Mouse (Mus musculus) midbrain, embryonic 12.5 days (tissue): Measurements from ENCODE around the gene Ankrd13c. TPM values are rescaled to one million over a fixed set of nuclear protein-coding genes. Genes with fewer than 3 reads are reported as not detected.

Experiments used
- ATAC-seq: fragments of 200-750 bp; cut with Nextera tagmentation; 2 replicates; pipeline ENCODE4 v1.8.0; 2017; ENCODE audit warnings: low read depth, moderate TSS enrichment, moderate library complexity; ENCODE audit not compliant: low FRiP score
- H3K27ac ChIP-seq: fragments of 300-500 bp; sonication (generic); replicated peaks from 2 replicates; pipeline ENCODE4 v1.5.1; 2016; ENCODE audit warnings: mild to moderate bottlenecking
- H3K27me3 ChIP-seq: fragments of 300-500 bp; sonication (generic); 2 replicates; pipeline ENCODE4 v1.6.1; 2016; ENCODE audit warnings: mild to moderate bottlenecking
- H3K36me3 ChIP-seq: fragments of 300-500 bp; sonication (generic); 2 replicates; pipeline ENCODE4 v1.6.1; 2016
- H3K4me1 ChIP-seq: fragments of 300-500 bp; sonication (generic); 2 replicates; pipeline ENCODE4 v1.6.1; 2016
- H3K4me2 ChIP-seq: fragments of 300-500 bp; sonication (generic); replicated peaks from 2 replicates; pipeline ENCODE4 v1.6.1; 2016; ENCODE audit warnings: mild to moderate bottlenecking, moderate library complexity
- H3K4me3 ChIP-seq: fragments of 300-500 bp; sonication (generic); 2 replicates; pipeline ENCODE4 v1.5.1; 2016; ENCODE audit warnings: mild to moderate bottlenecking
- H3K9ac ChIP-seq: fragments of 300-500 bp; sonication (generic); replicated peaks from 2 replicates; pipeline ENCODE4 v1.6.1; 2016; ENCODE audit warnings: mild to moderate bottlenecking, moderate library complexity
- H3K9me3 ChIP-seq: fragments of 300-500 bp; sonication (generic); 2 replicates; pipeline ENCODE4 v1.6.1; 2016; ENCODE audit warnings: mild to moderate bottlenecking
- WGBS: fragments of 180-500 bp; shearing (Covaris S2); methylation state at CpG from one replicate; pipeline ENCODE4 v1.1.7; 2016; 5-methylcytosine and 5-hydroxymethylcytosine counted together
- polyA plus RNA-seq: library from polyadenylated mRNA; unstranded; fragments of >200 nt; fragmentation: Nextera tagmentation; extraction: Ambion mirVana; gene quantifications from 2 replicates; pipeline ENCODE4 v1.2.1, GENCODE M21; 2016

The Ankrd13c gene
- polyA plus RNA-seq, result 28.0 and 30.4 TPM in 2 replicates

GRCm38 (mm10) chr3:157946843-157947358, at the start of gene Ankrd13c:
Gene Ankrd13c, plus strand, starts transcription at chr3:157947239.
- under 1% methylated on average over 45 of the region's 45 CpGs for WGBS
- H3K36me3 ChIP-seq, result 0 out of 2 replicates have a peak, but pooled peaks cover 7% of the 10 kb centered on the region
- no peaks in the 10 kb centered on the region for H3K9me3 ChIP-seq
- H3K4me2 ChIP-seq, result peak within 1 kb of the TSS; percentile 93
- H3K4me1 ChIP-seq, result peaks cover 11% of the 10 kb centered on the region
- H3K4me3 ChIP-seq, result peak within 1 kb of the TSS; percentile 99
- peak; percentile 97 for ATAC-seq
- peak within 1 kb of the TSS; percentile 97 for H3K9ac ChIP-seq
- H3K27me3 ChIP-seq, result no peaks in the 10 kb centered on the region
- H3K27ac ChIP-seq, result peak within 1 kb of the TSS; percentile 96

GRCm38 (mm10) chr3:157897645-157898044, 49.4 kb upstream of the Ankrd13c start:
- no peaks in the 10 kb centered on the region for H3K4me1 ChIP-seq
- H3K4me2 ChIP-seq, result no peak overlapping the region
- no peak overlapping the region for H3K9ac ChIP-seq
- no peaks in the 10 kb centered on the region for H3K9me3 ChIP-seq
- 85% methylated on average over 3 of the region's 3 CpGs for WGBS
- no peak overlapping the region for H3K4me3 ChIP-seq
- no peaks in the 10 kb centered on the region for H3K27me3 ChIP-seq
- no peaks in the 10 kb centered on the region for H3K36me3 ChIP-seq
- no peak overlapping the region for H3K27ac ChIP-seq
- ATAC-seq, result no peak

GRCm38 (mm10) chr3:157899986-157900385, 47.1 kb upstream of the Ankrd13c start:
- WGBS, result 94% methylated on average over 1 of the region's 1 CpGs
- H3K4me2 ChIP-seq, result no peak overlapping the region

GRCm38 (mm10) chr3:157901721-157902120, 45.3 kb upstream of the Ankrd13c start:
- Histone ChIP-seq H3K36me3 (no peaks in the 10 kb centered on the region), H3K4me3 (no peak overlapping the region), H3K9ac (no peak overlapping the region), H3K4me2 (no peak overlapping the region), H3K27ac (no peak overlapping the region), H3K4me1 (no peaks in the 10 kb centered on the region), H3K9me3 (no peaks in the 10 kb centered on the region), H3K27me3 (no peaks in the 10 kb centered on the region)
- WGBS, result 93% methylated on average over 5 of the region's 5 CpGs
- ATAC-seq, result no peak

More at GRCm38 (mm10) chr3:157899986-157900385, 47.1 kb upstream of the Ankrd13c start:
- no peak for ATAC-seq
- no peaks in the 10 kb centered on the region for H3K4me1 ChIP-seq
- H3K9me3 ChIP-seq, result no peaks in the 10 kb centered on the region
- no peaks in the 10 kb centered on the region for H3K36me3 ChIP-seq
- H3K4me3 ChIP-seq, result no peak overlapping the region
- no peak overlapping the region for H3K9ac ChIP-seq
- no peak overlapping the region for H3K27ac ChIP-seq
- no peaks in the 10 kb centered on the region for H3K27me3 ChIP-seq

GRCm38 (mm10) chr3:157908166-157908565, 38.9 kb upstream of the Ankrd13c start:
- no peak for ATAC-seq
- H3K36me3 ChIP-seq, result no peaks in the 10 kb centered on the region

GRCm38 (mm10) chr3:157910262-157910661, 36.8 kb upstream of the Ankrd13c start:
- no peaks in the 10 kb centered on the region for H3K4me1 ChIP-seq
- no peak overlapping the region for H3K4me2 ChIP-seq
- no peak overlapping the region for H3K4me3 ChIP-seq
- no peak overlapping the region for H3K27ac ChIP-seq
- H3K9me3 ChIP-seq, result no peaks in the 10 kb centered on the region
- ATAC-seq, result no peak
- no peak overlapping the region for H3K9ac ChIP-seq
- no peaks in the 10 kb centered on the region for H3K27me3 ChIP-seq
- H3K36me3 ChIP-seq, result no peaks in the 10 kb centered on the region
- WGBS, result 76% methylated on average over 3 of the region's 3 CpGs

More at GRCm38 (mm10) chr3:157908166-157908565, 38.9 kb upstream of the Ankrd13c start:
- WGBS, result 77% methylated on average over 3 of the region's 3 CpGs
- no peak overlapping the region for H3K27ac ChIP-seq
- H3K4me1 ChIP-seq, result no peaks in the 10 kb centered on the region
- no peak overlapping the region for H3K9ac ChIP-seq
- no peaks in the 10 kb centered on the region for H3K9me3 ChIP-seq
- no peak overlapping the region for H3K4me3 ChIP-seq
- H3K4me2 ChIP-seq, result no peak overlapping the region
- H3K27me3 ChIP-seq, result no peaks in the 10 kb centered on the region

GRCm38 (mm10) chr3:157912155-157912554, 34.9 kb upstream of the Ankrd13c start:
- H3K4me1 ChIP-seq, result no peaks in the 10 kb centered on the region
- no peak overlapping the region for H3K27ac ChIP-seq
- no peak overlapping the region for H3K4me2 ChIP-seq
- no peak overlapping the region for H3K9ac ChIP-seq
- no peaks in the 10 kb centered on the region for H3K9me3 ChIP-seq
- H3K4me3 ChIP-seq, result no peak overlapping the region
- WGBS, result 88% methylated on average over 2 of the region's 2 CpGs
- H3K27me3 ChIP-seq, result no peaks in the 10 kb centered on the region
- no peaks in the 10 kb centered on the region for H3K36me3 ChIP-seq
- ATAC-seq, result no peak

- Histone ChIP-seq H3K4me3 (no peak overlapping the region), H3K9ac (no peak overlapping the region), H3K4me1 (no peaks in the 10 kb centered on the region), H3K27me3 (no peaks in the 10 kb centered on the region), H3K4me2 (no peak overlapping the region), H3K36me3 (no peaks in the 10 kb centered on the region), H3K27ac (no peak overlapping the region), H3K9me3 (no peaks in the 10 kb centered on the region)
- WGBS, result 45% methylated on average over 4 of the region's 4 CpGs
- no peak for ATAC-seq
These were observed 30.7 kb upstream of the Ankrd13c start for GRCm38 (mm10) chr3:157916336-157916735.

- no peaks in the 10 kb centered on the region for H3K9me3 ChIP-seq
- no peak overlapping the region for H3K27ac ChIP-seq
- H3K4me1 ChIP-seq, result peaks cover 9% of the 10 kb centered on the region; the same call in 1 of the 2 replicates
- no peak overlapping the region for H3K4me2 ChIP-seq
- 96% methylated on average over 2 of the region's 2 CpGs for WGBS
- no peaks in the 10 kb centered on the region for H3K36me3 ChIP-seq
- no peak overlapping the region for H3K4me3 ChIP-seq
- no peak for ATAC-seq
- H3K9ac ChIP-seq, result no peak overlapping the region
- peaks cover 3% of the 10 kb centered on the region; the same call in 1 of the 2 replicates for H3K27me3 ChIP-seq
These were observed 25.7 kb upstream of the Ankrd13c start for GRCm38 (mm10) chr3:157921376-157921775.

- WGBS, result 77% methylated on average over 3 of the region's 3 CpGs
- Histone ChIP-seq H3K9me3 (no peaks in the 10 kb centered on the region), H3K27me3 (peaks cover 3% of the 10 kb centered on the region; the same call in 1 of the 2 replicates), H3K4me3 (no peak overlapping the region), H3K9ac (no peak overlapping the region), H3K4me1 (peaks cover 9% of the 10 kb centered on the region; the same call in 1 of the 2 replicates), H3K27ac (no peak overlapping the region), H3K36me3 (no peaks in the 10 kb centered on the region), H3K4me2 (no peak overlapping the region)
- ATAC-seq, result no peak
These were observed 23.7 kb upstream of the Ankrd13c start for GRCm38 (mm10) chr3:157923268-157923835.

GRCm38 (mm10) chr3:157924692-157925328, 22.2 kb upstream of the Ankrd13c start, which contains the start of gene Cth:
Gene Cth, minus strand, starts transcription at chr3:157925077.
- H3K9me3 ChIP-seq, result no peaks in the 10 kb centered on the region
- peaks cover 3% of the 10 kb centered on the region; the same call in 1 of the 2 replicates for H3K27me3 ChIP-seq
- H3K4me1 ChIP-seq, result peaks cover 9% of the 10 kb centered on the region; the same call in 1 of the 2 replicates
- peak; percentile 100 for ATAC-seq
- peak within 1 kb of the TSS; percentile 46 for H3K4me3 ChIP-seq
- WGBS, result under 1% methylated on average over 30 of the region's 30 CpGs
- H3K9ac ChIP-seq, result peak within 1 kb of the TSS; percentile 39; the same call in 1 of the 2 replicates
- H3K36me3 ChIP-seq, result no peaks in the 10 kb centered on the region
- H3K4me2 ChIP-seq, result peak within 1 kb of the TSS; percentile 65
- H3K27ac ChIP-seq, result no peak within 1 kb of the TSS
